Mouse (Mus musculus): Measurements from ENCODE around the gene Tmem215. TPM values are rescaled to one million over a fixed set of nuclear protein-coding genes. Genes with fewer than 3 reads are reported as not detected.

Tmem215 gene
- 0.04 and 0.05 TPM in 2 replicates for polyA plus RNA-seq (2012; rRNA removed)

DNA sequence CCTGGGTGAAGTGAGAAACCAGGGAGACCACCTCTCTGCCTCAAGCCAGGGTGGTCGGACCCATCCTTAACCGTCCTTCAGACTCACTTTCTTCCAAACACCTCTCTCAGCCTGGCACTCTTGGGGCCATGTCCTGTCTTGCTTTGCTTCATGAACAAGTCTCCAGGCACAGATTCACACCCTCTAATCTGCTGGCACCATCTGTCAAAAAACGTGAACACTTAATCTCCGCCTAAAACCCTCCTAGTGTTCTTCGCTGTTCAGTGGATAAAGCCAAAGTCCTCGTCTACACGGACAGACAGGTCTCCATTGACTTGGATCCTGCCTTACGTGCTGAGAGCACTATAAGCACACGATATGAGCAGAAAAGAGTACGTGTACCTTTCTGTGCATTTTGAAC is at the start of gene Tmem215:
Tmem215 (plus strand) TSS at position 301 of the 400 bp plus-strand sequence.
- DNase-seq (ENCODE audit: low read depth, low spot score), result no peak

DNA sequence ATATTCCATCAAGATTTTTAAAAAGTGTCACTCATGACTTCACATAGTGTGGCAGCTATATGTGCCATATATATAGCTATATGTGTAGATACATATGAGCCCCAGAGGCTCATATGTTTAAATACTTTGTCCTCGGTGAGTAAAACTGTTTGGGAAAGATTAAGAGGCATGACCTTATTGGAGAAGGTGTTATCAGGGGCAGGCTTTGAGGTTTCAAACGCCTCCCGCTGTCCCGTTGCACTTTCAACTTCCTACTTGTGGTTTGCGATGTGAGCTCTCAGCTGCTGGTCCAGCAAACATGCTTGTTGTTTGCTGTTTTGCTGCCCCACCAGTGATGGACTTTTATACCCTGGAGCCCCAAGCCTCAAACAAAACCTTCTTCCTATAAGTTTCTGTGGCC is 40.1 kb upstream of the Tmem215 start:
- no peak for DNase-seq (ENCODE audit: low read depth, low spot score)
- 58% methylated on average over 5 of the region's 5 CpGs for WGBS

More for the DNA sequence above, at the start of gene Tmem215:
- 84% methylated on average over 10 of the region's 10 CpGs for WGBS

DNA sequence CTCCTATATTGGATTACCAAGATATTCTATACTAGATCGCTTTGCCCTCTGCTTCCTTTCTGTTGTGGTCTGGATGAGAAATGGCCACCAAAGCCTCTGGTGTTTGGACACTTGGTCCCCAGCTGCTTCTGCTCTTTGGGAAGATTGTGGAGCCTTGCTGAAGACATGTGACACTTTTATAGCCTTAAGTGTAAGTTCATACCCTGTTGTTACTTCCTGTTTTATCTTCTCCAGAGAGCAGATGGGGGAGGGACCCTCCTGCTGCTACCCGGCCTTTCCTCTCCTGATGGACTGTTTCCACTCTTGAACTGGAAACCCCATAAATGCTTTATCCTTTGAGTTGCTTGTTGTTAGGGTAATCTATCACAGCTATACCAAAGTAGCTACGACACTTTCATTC is 38.6 kb upstream of the Tmem215 start:
- 58% methylated on average over 3 of the region's 3 CpGs for WGBS
- no peak for DNase-seq (ENCODE audit: low read depth, low spot score)

DNA sequence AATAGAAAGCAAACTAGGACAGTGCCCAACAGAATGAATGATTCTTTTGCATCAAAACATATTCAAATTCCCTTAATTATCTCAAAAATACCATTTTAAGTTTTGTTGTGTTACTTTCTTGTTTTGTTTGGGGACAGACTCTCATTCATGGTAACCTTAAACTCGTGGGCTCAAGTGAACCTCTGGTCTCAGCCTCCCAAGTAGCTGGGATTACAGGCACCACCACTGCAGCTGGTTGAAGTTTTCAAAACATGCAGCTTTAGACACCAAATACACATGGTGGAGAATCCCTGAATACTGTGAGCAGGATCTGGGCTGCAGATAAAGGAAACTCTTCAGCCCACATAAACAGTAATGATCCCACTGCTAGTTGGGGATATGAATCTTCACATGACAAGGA is 37.6 kb upstream of the Tmem215 start:
- WGBS, result 31% methylated on average over 1 of the region's 1 CpGs
- DNase-seq (ENCODE audit: low read depth, low spot score), result no peak

DNA sequence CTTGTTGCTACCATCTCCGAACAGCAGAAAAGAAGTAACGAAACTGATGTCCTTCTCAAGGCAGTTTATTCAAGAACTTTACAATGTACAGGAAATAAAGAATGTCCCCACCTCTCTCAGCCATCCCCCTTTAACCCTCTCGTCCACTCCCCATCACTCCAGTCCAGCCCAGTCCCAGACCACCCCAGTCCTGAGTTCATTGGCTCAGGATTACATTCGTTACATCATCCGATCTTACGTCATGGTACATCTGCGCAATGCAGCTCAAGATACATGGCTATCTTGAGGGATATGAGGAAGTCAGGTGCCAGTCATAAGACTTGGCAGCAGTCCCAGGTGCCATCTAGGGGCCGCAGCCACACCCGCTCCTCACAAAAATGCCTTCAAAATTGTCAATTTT is 28.4 kb upstream of the Tmem215 start:
- 77% methylated on average over 9 of the region's 9 CpGs for WGBS

DNA sequence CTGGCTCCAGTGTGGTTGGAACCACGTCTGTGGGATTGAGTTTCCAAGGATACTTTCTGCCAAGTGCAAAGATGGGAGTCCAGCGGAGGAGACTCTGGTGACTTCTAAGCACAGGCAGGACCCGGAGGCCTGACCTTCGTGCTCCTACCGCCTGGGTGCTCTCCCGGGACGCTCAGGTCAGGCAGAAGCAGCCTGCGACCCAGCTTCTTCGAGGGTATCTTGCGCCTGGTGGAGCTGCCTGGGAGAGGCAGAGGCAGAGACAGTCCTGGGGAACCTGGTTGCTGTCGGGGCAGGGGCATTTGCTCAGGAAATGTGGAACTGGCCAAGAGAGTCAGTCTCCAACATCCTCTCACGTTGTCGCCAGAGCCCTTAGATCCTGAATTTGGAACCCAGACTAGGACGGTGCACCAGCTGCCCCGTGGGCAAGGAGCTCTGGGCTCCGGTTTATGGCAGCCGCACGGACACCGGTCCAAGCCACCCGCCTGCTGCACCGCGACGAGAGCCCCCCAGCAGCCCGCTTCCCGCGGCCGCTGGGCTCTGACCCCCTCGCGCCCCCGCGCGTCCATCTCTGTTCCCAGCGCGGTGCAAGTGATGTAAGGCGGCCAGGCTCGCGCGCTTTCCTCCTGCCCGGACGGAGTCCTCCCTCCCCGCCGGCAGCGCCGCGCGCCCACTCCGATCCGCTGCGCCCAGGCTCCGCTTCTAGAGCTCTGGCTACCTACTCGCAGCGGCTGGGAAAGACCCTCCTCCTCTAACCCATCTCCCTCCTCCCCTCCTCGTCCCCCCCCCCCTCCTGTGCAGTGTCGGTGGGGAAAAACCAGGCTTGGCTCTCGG is 935 bp downstream of the Tmem215 start:
- 6% methylated on average over 55 of the region's 55 CpGs for WGBS
- DNase-seq (ENCODE audit: low read depth, low spot score), result no peak

More for the DNA sequence above, 28.4 kb upstream of the Tmem215 start:
- DNase-seq (ENCODE audit: low read depth, low spot score), result no peak

DNA sequence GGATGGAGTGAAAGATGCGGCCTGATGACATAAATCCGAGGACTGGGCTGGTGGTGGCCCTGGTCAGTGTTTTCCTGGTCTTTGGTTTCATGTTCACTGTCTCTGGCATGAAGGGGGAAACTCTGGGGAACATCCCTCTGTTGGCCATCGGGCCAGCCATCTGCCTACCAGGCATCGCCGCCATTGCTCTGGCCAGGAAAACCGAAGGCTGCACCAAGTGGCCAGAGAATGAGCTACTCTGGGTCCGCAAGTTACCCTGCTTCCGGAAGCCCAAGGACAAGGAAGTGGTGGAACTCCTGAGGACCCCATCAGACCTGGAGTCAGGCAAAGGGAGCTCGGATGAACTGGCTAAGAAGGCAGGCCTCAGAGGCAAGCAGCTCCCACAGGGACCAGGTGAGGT is 1.9 kb downstream of the Tmem215 start:
- 72% methylated on average over 9 of the region's 9 CpGs for WGBS
- no peak for DNase-seq (ENCODE audit: low read depth, low spot score)

DNA sequence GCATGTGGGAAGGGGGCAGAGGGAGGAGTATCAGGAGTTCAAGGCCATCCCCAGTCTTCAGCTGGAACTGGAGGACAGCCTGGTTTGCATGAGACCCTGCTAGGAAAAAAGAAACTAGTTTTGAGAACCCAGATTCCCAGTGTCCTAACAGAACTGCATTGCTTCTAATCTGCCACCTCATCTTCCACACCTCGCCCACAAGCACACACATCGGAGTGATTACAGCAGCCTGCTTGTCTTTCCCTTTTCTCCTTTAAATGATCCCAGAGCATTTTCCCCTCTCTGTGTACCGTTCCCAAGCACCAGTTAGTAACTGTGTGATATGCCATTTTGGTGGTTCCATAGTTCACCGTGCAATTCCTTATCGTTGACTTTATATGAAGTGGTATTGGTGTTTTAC is 6.0 kb downstream of the Tmem215 start:
- WGBS, result 86% methylated on average over 5 of the region's 5 CpGs
- no peak for DNase-seq (ENCODE audit: low read depth, low spot score)

DNA sequence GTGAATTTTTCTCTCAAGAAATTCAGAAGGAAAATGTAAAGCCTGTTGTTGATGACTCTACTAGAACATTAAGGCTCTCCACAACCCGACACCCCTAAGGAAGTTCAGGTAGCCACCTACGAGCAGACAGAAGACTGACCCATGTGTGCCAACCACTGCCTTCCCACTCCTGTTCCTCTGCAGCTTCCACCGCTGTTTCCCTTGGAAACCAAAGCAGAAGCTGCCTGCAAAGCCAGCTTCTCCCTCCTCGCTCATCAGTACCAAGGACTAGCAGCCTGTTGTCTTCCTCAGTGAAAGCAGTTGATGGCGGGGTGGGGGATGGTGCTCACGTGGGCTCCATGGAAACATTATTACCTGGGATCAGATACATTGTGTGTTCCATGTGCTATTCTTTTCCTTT is 14.6 kb downstream of the Tmem215 start:
- WGBS, result 70% methylated on average over 6 of the region's 6 CpGs
- DNase-seq (ENCODE audit: low read depth, low spot score), result no peak

DNA sequence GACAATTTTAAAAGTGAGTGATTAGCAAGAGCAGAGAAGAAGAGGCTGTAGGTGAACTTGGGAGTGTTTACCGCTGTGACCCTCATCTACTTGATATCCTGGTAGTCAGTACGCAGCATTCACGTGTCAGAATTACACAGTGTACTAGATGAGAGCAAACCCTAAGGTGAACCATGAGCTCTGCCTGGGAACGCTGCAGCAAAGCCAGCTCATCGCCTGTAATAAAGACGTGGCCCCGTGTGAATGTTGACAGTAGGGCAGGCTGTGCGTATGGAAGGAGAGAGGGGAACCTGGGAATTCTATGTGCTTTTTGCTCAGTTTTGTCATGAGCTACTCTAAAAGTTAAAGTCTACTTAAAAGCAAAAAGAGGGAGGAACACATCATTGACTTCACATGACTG is 19.8 kb downstream of the Tmem215 start:
- WGBS, result 51% methylated on average over 8 of the region's 8 CpGs
- DNase-seq (ENCODE audit: low read depth, low spot score), result no peak

DNA sequence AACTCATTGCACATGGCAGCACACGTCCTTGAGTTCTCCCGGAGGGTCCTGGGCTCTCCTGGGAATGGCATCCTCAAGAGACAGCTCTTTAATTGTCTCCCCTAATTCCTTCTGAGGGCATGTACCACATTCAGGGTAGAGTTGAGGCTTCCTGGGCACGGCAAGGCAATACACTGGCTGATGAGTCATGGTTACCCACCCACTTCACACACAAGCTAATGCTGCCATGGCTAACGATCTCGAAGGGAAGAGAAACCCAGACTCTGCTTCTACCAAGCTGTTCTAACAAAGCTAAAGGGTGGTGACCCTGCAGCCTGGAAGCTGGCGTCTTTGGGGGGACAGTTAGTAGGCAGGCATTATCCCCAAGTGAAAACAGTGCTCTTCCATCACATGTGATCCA is 24.4 kb downstream of the Tmem215 start:
- no peak for DNase-seq (ENCODE audit: low read depth, low spot score)
- WGBS, result 62% methylated on average over 6 of the region's 6 CpGs

DNA sequence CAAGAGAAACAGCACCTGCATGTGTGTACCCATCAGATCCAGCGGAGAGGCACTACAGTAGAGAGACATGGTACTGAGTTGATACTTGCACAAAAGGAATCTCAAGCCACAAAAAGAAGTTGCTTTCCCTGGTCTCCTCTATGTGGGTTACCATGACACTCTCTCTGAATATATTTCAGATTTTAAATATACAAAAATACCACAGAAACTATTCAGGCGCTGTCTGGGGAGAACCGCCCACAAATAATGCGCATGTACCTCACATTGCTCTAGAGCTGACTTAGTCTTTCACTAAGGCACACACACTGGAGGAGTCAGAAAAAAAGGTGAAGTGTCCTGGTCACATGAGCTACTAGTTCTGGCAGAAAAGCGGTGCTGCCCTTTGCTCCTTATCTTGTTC is 24.8 kb downstream of the Tmem215 start:
- DNase-seq (ENCODE audit: low read depth, low spot score), result no peak
- 90% methylated on average over 5 of the region's 5 CpGs for WGBS

DNA sequence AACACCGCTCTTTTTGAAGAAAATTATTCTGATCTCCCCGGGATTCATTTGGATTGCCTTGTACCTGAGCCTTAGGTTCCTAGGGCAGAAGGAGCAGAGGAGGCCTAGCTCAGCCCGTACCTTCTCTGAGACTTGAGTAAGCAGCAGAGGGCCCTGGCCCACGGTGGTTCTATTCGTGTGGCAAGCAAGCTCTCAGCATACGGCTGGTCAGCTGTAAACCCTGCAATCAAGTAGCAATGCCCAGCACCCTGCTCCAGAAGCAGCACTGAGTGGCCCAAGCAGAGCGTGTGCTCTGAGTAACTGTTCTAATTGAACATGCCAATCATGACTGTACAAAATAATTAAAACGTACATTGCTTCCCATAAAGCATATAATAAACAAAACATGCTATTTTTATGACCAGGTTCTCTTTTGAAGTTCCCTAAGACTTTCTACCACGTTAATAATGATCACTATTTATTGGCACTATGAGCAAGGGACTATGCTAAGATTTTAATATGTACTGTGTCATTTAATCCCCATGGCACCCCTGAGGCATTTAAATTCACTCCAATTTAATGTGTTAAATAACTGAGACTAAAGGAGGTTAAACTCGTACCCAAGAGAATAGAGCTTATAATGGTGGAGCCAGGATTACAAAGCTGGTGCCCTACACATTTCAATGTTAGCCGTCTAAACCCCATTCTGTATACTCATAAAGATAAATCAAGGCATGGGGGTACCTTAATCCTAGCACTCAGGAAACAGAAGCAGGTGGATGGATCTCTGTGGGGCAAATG is 28.0 kb downstream of the Tmem215 start:
- no peak for DNase-seq (ENCODE audit: low read depth, low spot score)
- 79% methylated on average over 11 of the region's 11 CpGs for WGBS

DNA sequence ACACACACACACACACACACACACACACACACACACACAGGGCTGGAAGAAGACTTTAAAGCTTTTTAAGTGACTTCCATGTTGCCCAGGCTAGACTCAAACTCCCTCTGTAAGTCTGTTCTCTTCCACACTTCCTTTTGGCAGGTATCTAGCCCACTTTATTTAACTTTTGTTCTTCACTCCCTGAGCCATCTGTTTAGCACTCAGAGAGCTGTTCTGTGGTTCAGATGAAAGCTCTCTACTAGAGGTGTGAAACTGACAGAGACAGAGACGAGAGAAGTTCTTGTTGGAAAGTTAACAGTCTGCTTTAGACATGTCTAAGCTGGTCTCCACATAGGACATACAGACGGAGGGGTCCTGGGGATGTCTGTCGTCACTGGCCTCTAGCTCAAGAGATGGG is 30.5 kb downstream of the Tmem215 start:
- DNase-seq (ENCODE audit: low read depth, low spot score), result no peak
- WGBS, result 80% methylated on average over 3 of the region's 3 CpGs

DNA sequence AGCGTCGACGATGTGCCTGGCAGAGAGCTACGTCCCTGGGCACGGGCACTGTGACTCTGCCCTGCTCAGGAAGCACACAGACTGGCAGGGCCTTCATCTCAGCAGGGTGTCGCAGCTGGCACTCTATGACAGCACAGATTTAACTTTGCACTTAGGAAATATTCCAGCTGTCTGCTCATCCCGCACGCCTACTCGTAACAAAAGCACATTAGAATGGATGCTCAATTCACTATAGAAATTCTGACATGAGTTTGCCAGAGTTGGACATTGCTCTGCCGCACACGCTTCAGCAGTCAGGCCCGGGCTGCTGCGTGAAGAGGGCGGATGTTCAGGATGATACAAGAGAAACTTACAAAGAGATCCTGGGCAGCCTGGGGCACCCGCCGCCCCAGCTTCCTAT is 37.6 kb downstream of the Tmem215 start:
- no peak for DNase-seq (ENCODE audit: low read depth, low spot score)
- WGBS, result 88% methylated on average over 16 of the region's 16 CpGs

DNA sequence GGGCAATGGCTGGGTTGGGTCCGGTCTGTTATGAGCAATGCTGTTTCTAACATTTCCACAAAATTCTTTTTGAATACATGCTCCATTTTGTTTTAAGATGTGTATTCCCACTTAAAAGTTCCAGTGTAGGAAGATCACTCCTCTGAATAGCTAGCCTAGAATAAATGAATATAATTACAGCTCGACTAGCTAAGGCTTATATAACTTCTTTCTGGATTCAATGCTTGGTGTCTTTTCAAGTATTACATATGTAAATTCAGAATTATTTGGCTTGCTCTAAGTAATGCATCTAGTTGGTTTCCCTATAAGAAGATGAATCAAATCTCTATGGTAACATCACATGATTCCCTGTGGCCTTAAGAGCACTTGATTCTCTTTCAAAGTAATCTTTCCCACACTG is 41.3 kb downstream of the Tmem215 start:
- DNase-seq (ENCODE audit: low read depth, low spot score), result no peak
- 82% methylated on average over 2 of the region's 2 CpGs for WGBS

DNA sequence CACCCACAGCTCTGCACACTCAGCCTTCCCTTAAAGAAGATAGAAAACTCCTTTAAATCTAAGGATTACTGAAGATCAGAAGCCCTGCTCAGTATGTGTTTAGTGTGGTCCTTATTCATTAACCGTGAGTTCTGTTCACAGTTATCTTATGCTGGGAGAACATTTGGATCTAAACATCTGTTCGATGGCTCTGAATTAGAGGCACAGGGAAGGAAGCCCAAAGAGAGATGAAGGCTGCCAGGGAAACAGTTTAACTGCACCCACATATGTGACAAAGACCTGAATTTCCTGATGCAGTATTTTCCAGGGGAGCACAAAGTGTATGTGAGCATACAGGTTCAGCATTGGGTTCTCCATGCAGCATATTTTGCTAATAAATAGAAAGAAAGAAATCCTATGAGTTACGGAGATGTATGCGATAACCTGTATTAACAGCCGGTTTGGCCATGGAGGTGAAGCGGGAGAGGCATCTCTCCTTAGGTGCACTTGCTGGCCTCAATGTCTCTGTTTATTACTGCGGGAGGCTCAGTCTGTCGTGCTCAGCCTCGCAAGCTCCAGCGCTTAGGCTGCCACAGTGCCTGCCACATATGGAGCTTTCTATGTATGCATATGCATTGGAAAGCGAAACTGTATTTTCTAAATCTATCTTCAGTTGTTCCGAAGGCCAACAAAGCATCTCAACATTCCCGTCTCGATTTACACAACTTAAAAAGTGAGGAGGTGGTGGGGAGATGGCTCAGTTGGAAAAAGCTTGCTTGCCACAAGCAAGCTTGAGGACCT is 46.8 kb downstream of the Tmem215 start:
- DNase-seq (ENCODE audit: low read depth, low spot score), result no peak
- WGBS, result 89% methylated on average over 14 of the region's 14 CpGs

Measured in large intestine, adult 2 months (tissue).